Mouse (Mus musculus): ENCODE measurements at regions not wholly inside any gene's neighbourhood (a gene's known extent, or its start where the extent isn't known, plus 50 kb on each side); places are given as distances from the start of the nearest gene placed in this dataset.
A peak's percentile ranks its signal among the peaks of the same experiment; 100 is the strongest.
"Not testable (repeated sequence)": the region's sequence is repeated elsewhere in the genome, so short reads cannot be mapped to it uniquely, and the experiment has no call there.

DNA sequence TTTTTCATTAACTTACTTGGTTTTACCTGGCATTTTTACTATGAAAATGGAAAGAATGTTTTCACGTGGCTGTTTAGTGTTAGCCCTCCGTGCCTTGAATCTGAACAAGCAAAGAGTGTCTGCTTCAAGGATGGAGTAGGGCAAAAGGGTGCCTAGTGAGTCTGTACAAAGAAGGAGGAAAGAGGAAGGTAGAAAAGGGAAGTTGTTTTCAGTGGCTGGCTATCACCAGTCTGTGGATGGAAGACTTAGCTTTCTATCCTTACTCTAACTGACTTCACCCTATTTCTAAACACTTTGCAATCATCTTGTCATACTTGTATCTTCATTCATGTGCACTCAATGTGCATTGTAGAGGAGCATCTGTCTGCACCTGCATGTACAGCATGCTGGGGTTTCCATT lies 993.2 kb downstream of the Car8 start:
- Histone ChIP-seq H3K27me3 (ENCODE audit: insufficient read depth, low read length) (no peaks in the 10 kb centered on the region), H3K4me3 (ENCODE audit: low read depth, low read length) (no peak overlapping the region), H3K9ac (no peak overlapping the region), H3K9me3 (ENCODE audit: low read length) (no peaks in the 10 kb centered on the region), H3K4me2 (ENCODE audit: low read depth) (no peak overlapping the region), H3K4me1 (ENCODE audit: insufficient read depth) (no peaks in the 10 kb centered on the region), H3K36me3 (ENCODE audit: insufficient read depth) (no peaks in the 10 kb centered on the region), H3K27ac (ENCODE audit: low read depth, low read length) (no peak overlapping the region)
- ATAC-seq (no peak), DNase-seq (no peak)
- WGBS, result 94% methylated on average over 2 of the region's 2 CpGs
- TF ChIP-seq CTCF (IDR thresholded peaks at IDR 0.05; ENCODE audit: low read depth), result no peak

DNA sequence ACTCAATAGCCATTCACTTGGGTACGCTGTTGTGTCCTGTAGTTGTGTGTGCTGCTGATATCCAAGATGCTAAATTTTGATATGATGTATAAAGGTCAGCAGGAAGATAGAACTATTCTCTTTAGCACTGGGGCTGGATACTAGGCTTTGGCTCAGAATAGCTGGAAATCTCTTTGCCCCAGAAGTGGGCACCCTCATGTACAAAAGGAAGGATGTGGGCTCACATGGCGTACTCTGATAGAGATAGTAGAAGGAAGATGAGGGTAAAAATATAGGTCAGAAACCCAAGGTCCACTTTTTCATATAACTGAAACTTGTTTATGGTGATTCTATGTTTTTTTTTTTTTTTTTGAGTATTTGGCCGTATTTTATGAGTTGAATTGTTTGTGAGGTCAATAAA lies 1001.0 kb downstream of the Car8 start:
- Histone ChIP-seq H3K27me3 (ENCODE audit: insufficient read depth, low read length) (no peaks in the 10 kb centered on the region), H3K9ac (no peak overlapping the region), H3K4me1 (ENCODE audit: insufficient read depth) (no peaks in the 10 kb centered on the region), H3K27ac (ENCODE audit: low read depth, low read length) (no peak overlapping the region), H3K4me2 (ENCODE audit: low read depth) (no peak overlapping the region), H3K9me3 (ENCODE audit: low read length) (peaks cover 8% of the 10 kb centered on the region), H3K4me3 (ENCODE audit: low read depth, low read length) (no peak overlapping the region), H3K36me3 (ENCODE audit: insufficient read depth) (no peaks in the 10 kb centered on the region)
- DNase-seq, result no peak
- TF ChIP-seq CTCF (IDR thresholded peaks at IDR 0.05; ENCODE audit: low read depth), result no peak
- ATAC-seq, result no peak
- WGBS, result 89% methylated on average over 3 of the region's 3 CpGs

DNA sequence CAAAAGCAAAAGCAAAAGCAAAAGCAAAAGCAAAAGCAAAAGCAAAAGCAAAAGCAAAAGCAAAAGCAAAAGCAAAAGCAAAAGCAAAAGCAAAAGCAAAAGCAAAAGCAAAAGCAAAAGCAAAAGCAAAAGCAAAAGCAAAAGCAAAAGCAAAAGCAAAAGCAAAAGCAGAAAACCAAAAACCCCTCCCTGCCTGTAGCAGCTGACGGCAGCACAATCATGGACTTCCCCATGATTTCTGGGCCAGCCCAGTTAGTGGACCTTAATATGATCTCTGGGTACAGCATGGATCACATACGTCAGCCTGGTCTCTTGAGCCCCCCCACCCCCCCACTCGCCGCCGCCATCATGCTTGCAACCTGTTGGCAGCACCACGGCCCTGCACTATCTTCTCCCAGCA lies 1004.3 kb downstream of the Car8 start:
- not testable (repeated sequence) for H3K9me3 ChIP-seq (ENCODE audit: low read length); H3K4me2 ChIP-seq (ENCODE audit: low read depth); H3K27me3 ChIP-seq (ENCODE audit: insufficient read depth, low read length); H3K9ac ChIP-seq; DNase-seq; H3K4me3 ChIP-seq (ENCODE audit: low read depth, low read length); ATAC-seq; H3K4me1 ChIP-seq (ENCODE audit: insufficient read depth); H3K27ac ChIP-seq (ENCODE audit: low read depth, low read length); H3K36me3 ChIP-seq (ENCODE audit: insufficient read depth)
- 100% methylated on average over 6 of the region's 6 CpGs for WGBS

DNA sequence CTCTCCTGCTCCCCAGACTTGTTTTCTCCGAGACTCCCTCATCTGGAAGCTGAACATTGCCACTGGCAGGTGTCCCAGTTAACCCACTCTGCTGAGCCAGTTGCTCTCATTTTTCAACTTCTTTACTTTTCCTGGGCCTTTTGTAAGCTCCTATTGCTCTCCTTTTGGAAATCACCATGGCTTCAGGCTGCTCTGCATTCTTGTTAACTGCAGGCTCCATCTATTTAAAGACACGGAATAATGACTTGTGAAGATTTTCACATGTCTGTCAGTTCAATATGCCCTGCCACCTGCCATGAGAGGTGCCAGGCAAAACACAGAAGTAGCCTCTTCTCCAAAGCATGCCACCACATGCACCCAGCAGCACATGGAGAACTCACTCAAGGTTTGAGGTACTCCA lies 1009.9 kb downstream of the Car8 start:
- H3K4me1 ChIP-seq (ENCODE audit: insufficient read depth), result no peaks in the 10 kb centered on the region
- H3K27ac ChIP-seq (ENCODE audit: low read depth, low read length), result no peak overlapping the region
- ATAC-seq, result peak; percentile 91
- TF ChIP-seq CTCF (IDR thresholded peaks at IDR 0.05; ENCODE audit: low read depth), result no peak
- peak; percentile 76 for DNase-seq
- 29% methylated on average over 2 of the region's 2 CpGs for WGBS
- H3K9ac ChIP-seq, result no peak overlapping the region
- no peak overlapping the region for H3K4me3 ChIP-seq (ENCODE audit: low read depth, low read length)
- no peak overlapping the region for H3K4me2 ChIP-seq (ENCODE audit: low read depth)
- peaks cover 2% of the 10 kb centered on the region; the same call in 1 of the 2 replicates for H3K9me3 ChIP-seq (ENCODE audit: low read length)
- H3K36me3 ChIP-seq (ENCODE audit: insufficient read depth), result no peaks in the 10 kb centered on the region
- no peaks in the 10 kb centered on the region for H3K27me3 ChIP-seq (ENCODE audit: insufficient read depth, low read length)

DNA sequence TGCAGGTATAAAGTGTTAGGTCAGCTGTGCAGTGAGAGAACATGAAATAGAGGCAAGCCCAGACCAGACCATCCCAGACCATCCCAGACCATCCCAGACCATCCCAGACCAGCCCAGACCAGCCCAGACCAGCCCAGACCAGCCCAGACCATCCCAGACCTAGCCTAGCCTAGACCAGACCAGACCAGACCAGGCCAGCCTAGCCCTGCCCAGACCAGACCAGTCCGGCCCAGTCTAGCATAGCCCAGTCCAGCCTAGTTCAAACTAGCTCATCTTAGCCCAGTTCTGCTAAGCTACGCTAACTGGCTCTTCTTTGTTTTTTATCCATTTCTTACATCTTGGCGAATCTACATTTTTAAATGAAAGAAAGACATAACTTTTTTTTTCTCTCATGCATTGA lies 1015.9 kb downstream of the Car8 start:
- ATAC-seq, result no peak
- Histone ChIP-seq H3K27ac (ENCODE audit: low read depth, low read length) (no peak overlapping the region), H3K9ac (no peak overlapping the region), H3K9me3 (ENCODE audit: low read length) (no peaks in the 10 kb centered on the region), H3K27me3 (ENCODE audit: insufficient read depth, low read length) (no peaks in the 10 kb centered on the region), H3K36me3 (ENCODE audit: insufficient read depth) (no peaks in the 10 kb centered on the region), H3K4me3 (ENCODE audit: low read depth, low read length) (no peak overlapping the region), H3K4me2 (ENCODE audit: low read depth) (no peak overlapping the region), H3K4me1 (ENCODE audit: insufficient read depth) (no peaks in the 10 kb centered on the region)
- no peak for TF ChIP-seq CTCF (IDR thresholded peaks at IDR 0.05; ENCODE audit: low read depth)
- WGBS, result 93% methylated on average over 3 of the region's 3 CpGs
- no peak for DNase-seq

DNA sequence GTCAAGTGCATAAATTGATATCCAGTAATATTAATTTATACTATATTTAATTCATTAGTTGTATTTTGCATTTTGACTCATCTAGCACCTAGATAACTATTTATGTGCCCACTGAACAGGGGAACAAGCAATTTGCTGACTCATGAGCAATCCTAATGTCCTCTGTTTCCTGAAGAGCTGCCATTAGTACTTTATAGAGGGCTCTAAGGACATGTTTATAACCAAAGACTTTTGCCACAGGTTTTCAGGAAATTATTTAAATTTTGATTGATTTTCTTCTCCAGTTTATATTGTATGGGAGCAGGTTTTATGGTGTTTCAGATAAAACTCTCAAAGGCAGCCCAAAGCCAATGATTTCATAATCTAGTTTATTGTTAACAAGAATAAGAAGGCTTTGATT lies 1018.4 kb downstream of the Car8 start:
- Histone ChIP-seq H3K27me3 (ENCODE audit: insufficient read depth, low read length) (no peaks in the 10 kb centered on the region), H3K4me3 (ENCODE audit: low read depth, low read length) (no peak overlapping the region), H3K9ac (no peak overlapping the region), H3K27ac (ENCODE audit: low read depth, low read length) (no peak overlapping the region), H3K4me1 (ENCODE audit: insufficient read depth) (no peaks in the 10 kb centered on the region), H3K9me3 (ENCODE audit: low read length) (no peaks in the 10 kb centered on the region), H3K4me2 (ENCODE audit: low read depth) (no peak overlapping the region), H3K36me3 (ENCODE audit: insufficient read depth) (no peaks in the 10 kb centered on the region)
- no peak for DNase-seq
- no peak for ATAC-seq
- TF ChIP-seq CTCF (IDR thresholded peaks at IDR 0.05; ENCODE audit: low read depth), result no peak

DNA sequence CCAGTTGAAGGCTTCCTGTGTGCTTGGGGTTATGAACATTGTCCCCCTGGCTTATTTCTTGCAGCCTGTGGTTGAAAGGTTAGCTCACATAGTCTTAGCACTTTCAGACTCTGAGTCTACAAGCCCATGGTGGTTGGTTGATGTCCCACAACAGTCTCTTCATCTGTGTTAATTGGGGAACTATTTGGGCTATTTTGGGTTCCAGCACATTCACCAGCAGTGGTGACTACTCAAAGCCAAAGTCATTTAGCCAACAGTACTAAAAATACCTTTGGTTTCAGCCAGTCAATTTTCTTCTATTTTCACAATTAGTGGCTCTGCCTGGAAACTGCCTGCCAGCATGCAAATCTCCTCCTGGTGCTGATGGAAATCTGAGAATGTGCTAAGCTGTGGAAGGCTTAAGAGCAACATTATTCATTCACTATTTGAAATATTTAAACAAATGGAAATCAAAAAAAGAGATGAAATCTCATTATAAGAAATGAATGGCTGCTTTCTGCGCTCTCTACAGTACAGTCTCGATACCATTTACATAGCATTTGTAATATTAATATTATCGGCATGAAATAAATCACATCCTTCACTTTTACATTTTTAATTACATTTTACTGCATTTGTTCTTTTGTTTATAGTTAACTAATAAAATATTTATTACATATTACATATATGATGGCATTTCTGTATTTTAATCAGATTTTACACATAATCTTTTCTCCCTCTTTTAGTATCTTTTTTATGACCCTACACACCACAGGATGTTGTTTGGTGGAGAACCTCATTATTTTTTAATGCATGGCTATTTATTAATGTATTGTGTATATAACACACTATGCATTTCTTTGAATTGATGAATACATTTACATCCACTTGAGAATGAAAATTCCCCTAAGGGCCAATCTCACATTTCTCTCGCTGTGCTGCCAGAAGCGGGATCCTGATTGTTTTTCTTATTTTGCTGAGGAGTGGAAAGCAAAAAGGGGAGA lies 1023.5 kb downstream of the Car8 start:
- Histone ChIP-seq H3K4me3 (ENCODE audit: low read depth, low read length) (no peak overlapping the region), H3K36me3 (ENCODE audit: insufficient read depth) (no peaks in the 10 kb centered on the region), H3K9me3 (ENCODE audit: low read length) (no peaks in the 10 kb centered on the region), H3K4me2 (ENCODE audit: low read depth) (no peak overlapping the region), H3K27ac (ENCODE audit: low read depth, low read length) (no peak overlapping the region), H3K4me1 (ENCODE audit: insufficient read depth) (no peaks in the 10 kb centered on the region), H3K27me3 (ENCODE audit: insufficient read depth, low read length) (no peaks in the 10 kb centered on the region), H3K9ac (no peak overlapping the region)
- DNase-seq (peak; percentile 31), ATAC-seq (peak; percentile 42; the same call in 1 of the 2 replicates)
- WGBS, result 57% methylated on average over 5 of the region's 5 CpGs
- TF ChIP-seq CTCF (IDR thresholded peaks at IDR 0.05; ENCODE audit: low read depth), result no peak
